Mouse (Mus musculus): ENCODE data around the gene Prr23a2. TPM values are rescaled to one million over a fixed set of nuclear protein-coding genes. Genes with fewer than 3 reads are reported as not detected.

Prr23a2 gene
- polyA plus RNA-seq, 1 experiment from 2014 or later = not detected

DNA sequence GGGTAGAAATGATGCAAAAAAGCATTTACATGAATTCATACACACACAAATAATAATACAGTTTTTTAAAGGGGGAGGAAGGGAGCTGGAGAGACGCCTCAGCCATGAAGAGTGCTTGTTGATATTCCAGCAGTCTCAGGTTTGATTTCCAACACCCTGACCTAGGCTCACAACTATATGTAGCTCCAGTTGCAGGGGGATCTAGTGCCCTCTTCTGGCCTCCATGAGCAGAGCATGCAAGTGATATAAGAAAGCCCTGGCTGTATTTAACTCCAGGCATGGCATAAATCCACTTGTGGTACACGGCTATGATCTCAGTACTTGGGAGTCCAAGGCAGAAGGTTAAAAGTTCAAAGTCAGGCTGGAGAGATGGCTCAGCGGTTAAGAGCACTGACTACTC, 7.2 kb downstream of the Prr23a2 start:
- 72% methylated on average over 3 of the region's 3 CpGs for WGBS
- Histone ChIP-seq H3K36me3 (replicated peaks) (no peaks in the 10 kb centered on the region), H3K4me3 (no peak overlapping the region), H3K27ac (replicated peaks) (no peak overlapping the region), H3K4me1 (peaks cover 3% of the 10 kb centered on the region; the same call in 1 of the 2 replicates), H3K9me3 (0 out of 2 replicates have a peak, but pooled peaks cover 7% of the 10 kb centered on the region), H3K27me3 (replicated peaks; ENCODE audit: low read depth, poor library complexity, severe bottlenecking) (peaks cover 17% of the 10 kb centered on the region)
- no peak for DNase-seq (ENCODE audit: low spot score)

- H3K27me3 ChIP-seq (replicated peaks; ENCODE audit: low read depth, poor library complexity, severe bottlenecking) = peaks cover 17% of the 10 kb centered on the region
- H3K4me3 ChIP-seq = peak within 1 kb of the TSS; percentile 28; the same call in 1 of the 2 replicates
- WGBS = 58% methylated on average over 22 of the region's 22 CpGs
- peaks cover 3% of the 10 kb centered on the region; the same call in 1 of the 2 replicates for H3K4me1 ChIP-seq
- DNase-seq (ENCODE audit: low spot score) = no peak
- H3K36me3 ChIP-seq (replicated peaks) = no peaks in the 10 kb centered on the region
- H3K9me3 ChIP-seq = 0 out of 2 replicates have a peak, but pooled peaks cover 7% of the 10 kb centered on the region
- no peak within 1 kb of the TSS for H3K27ac ChIP-seq (replicated peaks)
These were observed 8.3 kb downstream of the Prr23a2 start, which contains the start of gene Prr23a3 for GRCm38 (mm10) chr9:98864571-98864970. TSS of gene Prr23a3 (plus strand) at chr9:98864767.

GRCm38 (mm10) chr9:98901486-98901885, 45.2 kb downstream of the Prr23a2 start:
- Histone ChIP-seq H3K27ac (replicated peaks) (no peak overlapping the region), H3K9me3 (peaks cover 14% of the 10 kb centered on the region), H3K36me3 (replicated peaks) (no peaks in the 10 kb centered on the region), H3K27me3 (replicated peaks; ENCODE audit: low read depth, poor library complexity, severe bottlenecking) (no peaks in the 10 kb centered on the region), H3K4me3 (no peak overlapping the region), H3K4me1 (no peaks in the 10 kb centered on the region)
- DNase-seq (ENCODE audit: low spot score) = no peak
- WGBS = 83% methylated on average over 1 of the region's 1 CpGs

- Histone ChIP-seq H3K36me3 (replicated peaks) (no peaks in the 10 kb centered on the region), H3K27me3 (replicated peaks; ENCODE audit: low read depth, poor library complexity, severe bottlenecking) (no peaks in the 10 kb centered on the region), H3K4me3 (no peak within 1 kb of the TSS), H3K4me1 (no peaks in the 10 kb centered on the region), H3K27ac (replicated peaks) (no peak within 1 kb of the TSS), H3K9me3 (peaks cover 1% of the 10 kb centered on the region; the same call in 1 of the 2 replicates)
- WGBS = 90% methylated on average over 2 of the region's 2 CpGs
- DNase-seq (ENCODE audit: low spot score) = no peak
These were observed 46.5 kb downstream of the Prr23a2 start, which contains the start of gene 7420426K07Rik for GRCm38 (mm10) chr9:98902819-98903218. TSS of gene 7420426K07Rik (plus strand) at chr9:98903119.

Other genes starting within 250 kb of the Prr23a2 start
- gene Prr23a1, start 14.0 kb upstream of the Prr23a2 start, polyA plus RNA-seq (2016; fragmentation: Nextera tagmentation; extraction: Ambion mirVana) = 0.18 TPM in 1 of 2 replicates, not detected in the other
- 0.08 and 0.10 TPM in 2 replicates for gene Prr23a3, start 8.3 kb downstream of the Prr23a2 start, polyA plus RNA-seq (2016; fragmentation: Nextera tagmentation; extraction: Ambion mirVana)
- gene 7420426K07Rik, start 46.6 kb downstream of the Prr23a2 start, polyA plus RNA-seq (2016; fragmentation: Nextera tagmentation; extraction: Ambion mirVana) = not detected in 2 replicates
- 1.9 and 2.4 TPM in 2 replicates for gene Foxl2, start 98.8 kb downstream of the Prr23a2 start, polyA plus RNA-seq (2016; fragmentation: Nextera tagmentation; extraction: Ambion mirVana)
- gene Faim, start 129.9 kb downstream of the Prr23a2 start, polyA plus RNA-seq (2016; fragmentation: Nextera tagmentation; extraction: Ambion mirVana) = 58.1 and 61.8 TPM in 2 replicates
- not detected in 2 replicates for gene Gm1123, start 179.2 kb downstream of the Prr23a2 start, polyA plus RNA-seq (2016; fragmentation: Nextera tagmentation; extraction: Ambion mirVana)

All from embryonic facial prominence, embryonic 10.5 days (tissue).